ENCODE assay signal across 27 mouse cellular contexts in genomic region chr12:30048848-30049247, GRCm38 (mm10).
"Had no signal": no experiment of that assay in that cellular context is flagged by ENCODE, and none has a peak within 500 bp of the region (broad histone marks: within the 10 kb centered on the region; RNA-seq: fewer than 3 reads in every experiment).

No protein-coding gene starts in this region.

- H3K4me2 ChIP-seq: embryonic facial prominence, embryonic 12.5 days; embryonic facial prominence, embryonic 13.5 days; embryonic facial prominence, embryonic 15.5 days; forebrain, embryonic 12.5 days; forebrain, embryonic 13.5 days; forebrain, embryonic 15.5 days had no signal

- H3K36me3 ChIP-seq: embryonic facial prominence, embryonic 10.5 days; embryonic facial prominence, embryonic 12.5 days; embryonic facial prominence, embryonic 13.5 days; embryonic facial prominence, embryonic 15.5 days; forebrain, embryonic 10.5 days; forebrain, embryonic 12.5 days; forebrain, embryonic 15.5 days had no signal

- H3K4me1 ChIP-seq: embryonic facial prominence, embryonic 10.5 days; embryonic facial prominence, embryonic 12.5 days; embryonic facial prominence, embryonic 13.5 days; embryonic facial prominence, embryonic 15.5 days; forebrain, embryonic 10.5 days; forebrain, embryonic 12.5 days; forebrain, embryonic 13.5 days; forebrain, embryonic 15.5 days had no signal

- ATAC-seq: forebrain, embryonic 13.5 days; forebrain, embryonic 14.5 days; forebrain, embryonic 15.5 days; forebrain, embryonic 16.5 days; forebrain, postnatal 0 days had no signal

- H3K27me3 ChIP-seq: embryonic facial prominence, embryonic 12.5 days; forebrain, embryonic 13.5 days; forebrain, embryonic 15.5 days had no signal

- H3K27ac ChIP-seq: embryonic facial prominence, embryonic 10.5 days; embryonic facial prominence, embryonic 12.5 days; embryonic facial prominence, embryonic 13.5 days; embryonic facial prominence, embryonic 15.5 days; forebrain, embryonic 10.5 days; forebrain, embryonic 12.5 days; forebrain, embryonic 13.5 days; forebrain, embryonic 15.5 days; gastrocnemius, adult 2 months had no signal

- H3K4me3 ChIP-seq: embryonic facial prominence, embryonic 10.5 days; embryonic facial prominence, embryonic 12.5 days; embryonic facial prominence, embryonic 13.5 days; embryonic facial prominence, embryonic 15.5 days; erythroblast, embryonic 14.5 days; forebrain, embryonic 10.5 days; forebrain, embryonic 12.5 days; forebrain, embryonic 13.5 days; forebrain, embryonic 15.5 days; gastrocnemius, adult 2 months had no signal

- DNase-seq: cerebellum, adult 18-20 months; cerebellum, adult 2 months; cerebellum, adult 8-10 months; cerebellum, adult 9-10 months; cerebellum, adult 9-11 months; cerebellum, postnatal 10 days; cerebellum, postnatal 14 days; cerebellum, postnatal 25 days; cerebellum, postnatal 36 days; embryo, embryonic 11 days; forebrain, postnatal 0 days; gastrocnemius, adult 2 months; gastrocnemius, postnatal 10 days; gastrocnemius, postnatal 14 days; gastrocnemius, postnatal 25 days; gastrocnemius, postnatal 36 days had no signal

- H3K9me3 ChIP-seq: embryonic facial prominence, embryonic 10.5 days; embryonic facial prominence, embryonic 12.5 days; embryonic facial prominence, embryonic 13.5 days; embryonic facial prominence, embryonic 15.5 days; forebrain, embryonic 10.5 days; forebrain, embryonic 12.5 days; forebrain, embryonic 13.5 days; forebrain, embryonic 15.5 days had no signal

- H3K9ac ChIP-seq: embryonic facial prominence, embryonic 12.5 days; embryonic facial prominence, embryonic 13.5 days; embryonic facial prominence, embryonic 15.5 days; forebrain, embryonic 12.5 days; forebrain, embryonic 13.5 days; forebrain, embryonic 15.5 days; forebrain, postnatal 0 days had no signal
